Mouse (Mus musculus): Measurements from ENCODE around the gene Sh2d3c. TPM values are rescaled to one million over a fixed set of nuclear protein-coding genes. Genes with fewer than 3 reads are reported as not detected.

Sh2d3c gene
- polyA plus RNA-seq, 1 experiment from 2014 or later = 41.1 TPM

DNA sequence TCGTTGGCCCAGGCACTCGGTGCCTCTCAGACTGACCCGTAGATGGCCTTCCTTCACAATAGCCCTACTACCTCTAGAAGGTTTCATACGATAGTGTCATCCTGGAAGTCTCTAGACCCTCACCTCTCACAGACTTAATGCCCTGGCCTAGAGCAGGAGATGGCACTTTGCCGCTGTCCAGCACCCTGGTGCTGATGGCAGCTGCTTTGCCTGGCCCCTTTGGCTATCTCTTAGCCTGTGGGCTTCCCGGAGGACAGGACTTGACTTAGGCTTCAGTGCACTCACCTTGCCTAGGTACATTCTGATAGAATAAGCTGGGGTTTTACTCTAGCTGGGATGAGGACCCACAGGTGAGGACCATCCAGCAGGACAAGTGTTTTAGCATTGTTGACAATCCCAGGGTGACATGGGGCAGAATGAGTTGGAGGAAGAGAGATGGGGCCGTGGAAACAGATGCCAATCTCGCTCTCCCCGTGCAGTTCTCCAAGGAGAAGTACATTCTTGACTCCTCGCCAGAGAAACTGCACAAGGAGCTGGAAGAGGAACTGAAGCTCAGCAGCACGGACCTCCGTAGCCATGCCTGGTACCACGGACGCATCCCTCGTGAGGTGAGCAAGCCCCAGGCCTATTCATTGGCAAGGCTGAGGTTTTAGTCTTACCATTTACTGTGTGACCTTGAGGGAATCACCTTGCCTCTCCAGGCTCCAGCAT, 23.6 kb downstream of the Sh2d3c start:
- no peak for ATAC-seq (ENCODE audit: low FRiP score, low read depth)
- Histone ChIP-seq H3K36me3 (peaks cover 40% of the 10 kb centered on the region), H3K4me2 (replicated peaks) (no peak overlapping the region)

DNA sequence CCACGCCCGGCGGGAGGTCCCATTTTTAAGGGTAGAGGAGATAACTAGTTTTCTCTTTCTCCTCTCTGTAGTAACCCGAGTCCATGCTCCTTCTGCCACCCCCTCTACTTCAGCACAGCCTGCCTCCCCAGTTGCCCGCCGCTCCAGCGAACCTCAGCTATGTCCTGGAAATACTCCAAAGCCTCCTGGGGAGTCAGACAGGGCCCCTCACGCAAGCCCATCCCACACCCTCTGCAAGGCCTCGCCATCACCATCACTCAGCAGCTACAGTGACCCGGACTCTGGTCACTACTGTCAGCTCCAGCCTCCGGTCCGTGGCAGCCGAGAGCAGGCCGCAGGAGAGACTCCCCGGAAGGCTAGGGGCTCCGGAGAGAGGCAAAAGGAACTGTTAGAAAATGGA, 28.2 kb downstream of the Sh2d3c start:
- Histone ChIP-seq H3K9me3 (no peaks in the 10 kb centered on the region), H3K9ac (replicated peaks) (no peak overlapping the region), H3K4me2 (replicated peaks) (no peak overlapping the region), H3K4me1 (peaks cover 24% of the 10 kb centered on the region), H3K27ac (replicated peaks) (no peak overlapping the region), H3K36me3 (peaks cover 62% of the 10 kb centered on the region), H3K4me3 (no peak overlapping the region), H3K27me3 (peaks cover 16% of the 10 kb centered on the region)
- 93% methylated on average over 16 of the region's 16 CpGs for WGBS
- ATAC-seq (ENCODE audit: low FRiP score, low read depth) = no peak

More for the DNA sequence above, 23.6 kb downstream of the Sh2d3c start:
- Histone ChIP-seq H3K9me3 (no peaks in the 10 kb centered on the region), H3K27ac (replicated peaks) (no peak overlapping the region), H3K4me3 (no peak overlapping the region), H3K27me3 (0 out of 2 replicates have a peak, but pooled peaks cover 9% of the 10 kb centered on the region), H3K9ac (replicated peaks) (no peak overlapping the region), H3K4me1 (peaks cover 32% of the 10 kb centered on the region)
- WGBS = 83% methylated on average over 15 of the region's 15 CpGs

DNA sequence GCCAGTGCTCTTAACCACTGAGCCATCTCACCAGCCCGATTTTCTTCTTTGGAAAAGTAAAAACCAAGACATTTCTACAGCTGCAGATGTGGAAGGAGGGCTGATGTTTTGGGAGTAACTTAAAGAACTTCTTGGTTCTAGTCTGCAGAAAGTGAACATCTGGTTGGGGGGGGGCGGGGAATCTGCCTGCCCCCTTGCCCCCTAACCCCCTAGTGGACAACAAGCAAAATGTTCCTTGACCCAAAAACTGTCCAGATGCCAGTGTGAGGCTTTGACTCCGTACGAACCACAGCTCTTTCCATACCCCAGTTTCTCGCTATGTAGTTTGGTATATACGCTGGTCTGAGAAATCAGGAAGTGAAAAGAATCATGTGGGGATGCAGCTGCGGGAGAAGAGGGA, 29.3 kb downstream of the Sh2d3c start:
- no peak for ATAC-seq (ENCODE audit: low FRiP score, low read depth)
- 77% methylated on average over 7 of the region's 7 CpGs for WGBS
- Histone ChIP-seq H3K9me3 (no peaks in the 10 kb centered on the region), H3K4me3 (no peak overlapping the region), H3K36me3 (peaks cover 69% of the 10 kb centered on the region), H3K4me1 (peaks cover 24% of the 10 kb centered on the region), H3K9ac (replicated peaks) (no peak overlapping the region), H3K27me3 (peaks cover 16% of the 10 kb centered on the region), H3K27ac (replicated peaks) (peak overlapping the region; percentile 75), H3K4me2 (replicated peaks) (peak overlapping the region; percentile 51; the same call in 1 of the 2 replicates)

DNA sequence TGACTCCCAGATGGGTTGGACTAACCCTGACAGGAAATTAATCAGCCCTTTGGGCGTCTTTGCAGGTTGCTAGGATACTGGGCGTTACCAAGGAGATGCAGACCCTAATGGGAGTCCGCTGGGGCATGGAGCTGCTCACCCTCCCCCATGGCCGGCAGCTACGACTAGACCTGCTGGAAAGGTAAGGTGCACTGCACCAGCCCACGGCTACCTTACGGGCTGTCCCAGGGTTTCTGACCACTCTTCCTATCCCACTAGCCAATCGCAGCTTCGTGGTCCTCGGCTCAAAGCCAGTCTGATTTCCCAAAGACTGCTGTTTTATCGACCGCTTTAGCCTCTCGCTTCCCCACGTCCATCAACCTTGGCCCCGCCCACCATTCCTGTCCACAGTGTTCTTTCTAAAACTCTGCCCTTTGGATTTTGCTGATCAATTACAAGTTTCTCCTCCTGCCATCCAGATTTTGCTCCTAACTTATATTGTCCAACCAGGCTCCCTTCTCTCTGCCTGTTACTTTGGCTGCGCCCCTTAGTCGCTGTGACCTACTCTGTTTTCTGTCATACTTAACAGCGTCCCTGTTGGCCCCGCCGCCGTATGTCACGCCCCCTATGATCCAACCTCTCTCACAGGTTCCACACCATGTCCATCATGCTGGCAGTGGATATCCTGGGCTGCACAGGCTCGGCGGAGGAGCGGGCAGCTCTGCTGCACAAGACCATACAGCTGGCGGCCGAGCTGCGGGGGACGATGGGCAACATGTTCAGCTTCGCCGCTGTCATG, 30.2 kb downstream of the Sh2d3c start:
- peak overlapping the region; percentile 75 for H3K27ac ChIP-seq (replicated peaks)
- peak overlapping the region; percentile 51 for H3K4me2 ChIP-seq (replicated peaks)
- peaks cover 60% of the 10 kb centered on the region for H3K36me3 ChIP-seq
- peaks cover 24% of the 10 kb centered on the region for H3K4me1 ChIP-seq
- peak overlapping the region; percentile 37 for H3K4me3 ChIP-seq
- H3K9ac ChIP-seq (replicated peaks) = peak overlapping the region; percentile 49
- 9% methylated on average over 31 of the region's 31 CpGs for WGBS
- peak; percentile 86 for ATAC-seq (ENCODE audit: low FRiP score, low read depth)
- no peaks in the 10 kb centered on the region for H3K9me3 ChIP-seq
- H3K27me3 ChIP-seq = peaks cover 16% of the 10 kb centered on the region

DNA sequence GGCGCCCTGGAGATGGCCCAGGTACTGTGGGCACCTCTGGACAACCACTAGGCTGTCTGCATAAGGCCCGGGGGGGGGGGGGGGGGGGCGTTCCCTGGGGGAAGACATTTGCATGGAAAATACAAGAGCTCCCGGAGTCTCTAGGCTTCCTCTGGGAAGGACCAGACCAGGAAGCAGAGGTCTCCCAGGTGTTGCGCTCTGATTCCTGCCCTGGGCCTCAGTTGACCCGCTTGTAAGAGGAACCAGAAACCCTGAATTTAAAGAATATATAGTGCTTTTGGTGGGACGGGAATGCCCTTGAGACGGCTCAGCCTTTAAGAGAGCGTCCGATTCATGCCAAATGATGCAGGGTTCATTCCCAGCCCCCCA, 30.8 kb downstream of the Sh2d3c start:
- Histone ChIP-seq H3K9me3 (no peaks in the 10 kb centered on the region), H3K4me1 (peaks cover 25% of the 10 kb centered on the region), H3K4me3 (peak overlapping the region; percentile 37), H3K27ac (replicated peaks) (peak overlapping the region; percentile 75), H3K36me3 (peaks cover 54% of the 10 kb centered on the region), H3K4me2 (replicated peaks) (peak overlapping the region; percentile 51), H3K9ac (replicated peaks) (peak overlapping the region; percentile 49), H3K27me3 (peaks cover 16% of the 10 kb centered on the region)
- ATAC-seq (ENCODE audit: low FRiP score, low read depth) = no peak
- 18% methylated on average over 8 of the region's 10 CpGs for WGBS

DNA sequence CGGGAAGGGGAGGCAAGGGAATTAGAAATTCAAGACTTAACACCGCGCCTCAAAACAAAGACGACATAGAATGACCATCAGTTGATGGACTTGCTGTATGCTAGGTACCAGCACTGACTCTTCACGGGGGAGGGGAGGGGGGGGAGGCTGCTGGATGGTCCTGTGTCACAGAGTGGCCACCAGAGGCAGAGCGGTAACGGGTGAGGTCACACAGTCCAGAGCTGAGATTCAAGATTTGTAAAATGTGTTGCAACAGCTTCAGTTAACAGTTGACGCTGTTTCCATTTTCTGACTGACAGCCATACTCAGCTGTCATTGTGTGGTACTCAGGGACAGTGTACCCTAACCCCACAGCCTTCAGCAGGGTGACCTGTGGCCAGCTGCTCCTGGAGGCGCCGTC, 31.3 kb downstream of the Sh2d3c start:
- peak overlapping the region; percentile 51 for H3K4me2 ChIP-seq (replicated peaks)
- no peaks in the 10 kb centered on the region for H3K9me3 ChIP-seq
- peak overlapping the region; percentile 75; the same call in 1 of the 2 replicates for H3K27ac ChIP-seq (replicated peaks)
- H3K4me3 ChIP-seq = peak overlapping the region; percentile 37; the same call in 1 of the 2 replicates
- H3K27me3 ChIP-seq = peaks cover 16% of the 10 kb centered on the region
- peak overlapping the region; percentile 1; the same call in 1 of the 2 replicates for H3K9ac ChIP-seq (replicated peaks)
- 62% methylated on average over 10 of the region's 10 CpGs for WGBS
- no peak for ATAC-seq (ENCODE audit: low FRiP score, low read depth)
- H3K36me3 ChIP-seq = peaks cover 49% of the 10 kb centered on the region
- H3K4me1 ChIP-seq = peaks cover 26% of the 10 kb centered on the region

DNA sequence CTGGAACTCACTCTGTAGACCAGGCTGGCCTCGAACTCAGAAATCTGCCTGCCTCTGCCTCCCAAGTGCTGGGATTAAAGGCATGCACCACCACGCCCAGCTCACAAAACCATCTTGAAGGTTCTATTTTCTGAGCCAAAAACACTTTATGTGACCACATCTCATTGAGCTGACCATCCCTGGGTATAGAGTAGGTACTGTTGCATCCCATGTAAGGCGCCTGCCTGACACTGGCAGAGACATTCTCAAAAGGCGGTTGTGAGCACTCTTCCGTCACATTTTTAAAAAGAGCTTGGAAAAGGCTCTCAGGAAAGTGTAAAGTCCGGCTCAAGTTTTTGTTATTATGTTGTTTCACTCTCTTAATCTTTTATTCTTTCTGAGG, 35.8 kb downstream of the Sh2d3c start:
- H3K4me2 ChIP-seq (replicated peaks) = peak overlapping the region; percentile 35
- peak overlapping the region; percentile 69 for H3K4me3 ChIP-seq
- ATAC-seq (ENCODE audit: low FRiP score, low read depth) = peak; percentile 50
- peaks cover 16% of the 10 kb centered on the region for H3K4me1 ChIP-seq
- no peak overlapping the region for H3K9ac ChIP-seq (replicated peaks)
- no peak overlapping the region for H3K27ac ChIP-seq (replicated peaks)
- H3K27me3 ChIP-seq = peaks cover 16% of the 10 kb centered on the region
- 31% methylated on average over 6 of the region's 6 CpGs for WGBS
- peaks cover 40% of the 10 kb centered on the region for H3K36me3 ChIP-seq
- H3K9me3 ChIP-seq = no peaks in the 10 kb centered on the region

DNA sequence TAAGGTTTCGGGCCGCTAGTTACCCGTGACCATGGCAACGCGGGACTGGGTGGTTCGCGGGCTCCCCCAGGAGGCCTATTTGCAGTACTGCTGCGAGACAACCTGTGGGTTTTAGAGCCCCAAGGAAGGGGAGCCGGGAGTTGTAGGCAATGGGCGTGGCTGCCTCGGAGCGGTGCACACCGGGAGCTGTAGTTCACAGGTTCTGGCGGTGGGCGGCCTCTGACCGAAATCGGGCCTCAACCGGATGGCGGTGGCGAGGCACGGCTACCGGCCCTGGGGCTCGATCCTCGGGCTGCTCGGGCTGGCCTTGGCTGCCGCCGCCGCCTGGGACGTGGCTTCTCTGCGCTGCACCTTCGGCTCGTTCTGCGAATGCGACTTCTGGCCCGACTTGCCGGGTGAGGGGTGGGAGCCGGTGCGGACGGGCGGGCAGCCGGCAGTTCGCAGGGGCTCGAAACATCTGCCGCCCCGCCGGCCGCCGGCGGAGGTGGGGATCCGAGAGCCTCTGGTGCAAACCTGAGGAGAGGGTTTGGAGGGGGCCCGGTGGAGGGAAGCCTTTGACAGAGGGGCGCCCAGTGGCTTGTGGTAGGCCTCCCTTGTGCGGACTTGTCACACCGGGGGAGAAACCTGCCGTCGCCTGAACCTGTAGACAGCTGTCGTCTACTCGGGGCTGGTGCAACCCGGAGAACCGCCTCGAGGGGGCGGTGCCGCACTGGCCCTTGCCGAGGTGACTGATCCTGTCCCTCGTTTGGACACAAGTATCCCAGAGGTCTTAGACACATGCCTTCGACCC, 36.4 kb downstream of the Sh2d3c start, which contains the start of gene Tor2a:
TSS of gene Tor2a (plus strand) at position 179 of the 790 bp plus-strand sequence.
- peak within 1 kb of the TSS; percentile 69 for H3K4me3 ChIP-seq
- H3K4me2 ChIP-seq (replicated peaks) = peak within 1 kb of the TSS; percentile 56
- no peaks in the 10 kb centered on the region for H3K9me3 ChIP-seq
- peak within 1 kb of the TSS; percentile 77 for H3K9ac ChIP-seq (replicated peaks)
- under 1% methylated on average over 66 of the region's 66 CpGs for WGBS
- ATAC-seq (ENCODE audit: low FRiP score, low read depth) = peak; percentile 91
- H3K27me3 ChIP-seq = peaks cover 14% of the 10 kb centered on the region
- H3K27ac ChIP-seq (replicated peaks) = peak within 1 kb of the TSS; percentile 87
- H3K4me1 ChIP-seq = peaks cover 10% of the 10 kb centered on the region
- H3K36me3 ChIP-seq = peaks cover 46% of the 10 kb centered on the region

DNA sequence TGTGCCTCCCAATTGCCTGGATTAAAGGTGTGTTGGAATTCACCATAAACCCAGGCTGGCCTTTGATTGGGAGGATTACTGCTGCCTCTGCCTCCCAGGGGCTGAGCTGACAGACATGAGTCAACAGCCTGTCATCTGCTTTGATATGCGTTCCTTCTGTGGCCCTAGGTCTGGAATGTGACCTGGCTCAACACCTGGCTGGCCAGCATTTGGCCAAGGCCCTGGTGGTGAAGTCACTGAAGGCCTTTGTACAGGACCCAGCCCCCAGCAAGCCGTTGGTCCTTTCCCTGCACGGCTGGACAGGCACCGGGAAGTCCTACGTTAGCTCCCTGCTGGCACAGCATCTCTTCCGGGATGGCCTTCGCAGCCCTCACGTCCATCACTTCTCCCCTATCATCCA, 37.6 kb downstream of the Sh2d3c start:
- H3K27ac ChIP-seq (replicated peaks) = no peak overlapping the region
- H3K36me3 ChIP-seq = peaks cover 43% of the 10 kb centered on the region
- H3K4me3 ChIP-seq = no peak overlapping the region
- H3K9ac ChIP-seq (replicated peaks) = 0 out of 2 replicates have a peak overlapping the region, but pooled peaks have one; percentile 15
- ATAC-seq (ENCODE audit: low FRiP score, low read depth) = no peak
- WGBS = 80% methylated on average over 8 of the region's 8 CpGs
- peaks cover 1% of the 10 kb centered on the region; the same call in 1 of the 2 replicates for H3K27me3 ChIP-seq
- no peak overlapping the region for H3K4me2 ChIP-seq (replicated peaks)
- H3K9me3 ChIP-seq = no peaks in the 10 kb centered on the region
- H3K4me1 ChIP-seq = peaks cover 9% of the 10 kb centered on the region

DNA sequence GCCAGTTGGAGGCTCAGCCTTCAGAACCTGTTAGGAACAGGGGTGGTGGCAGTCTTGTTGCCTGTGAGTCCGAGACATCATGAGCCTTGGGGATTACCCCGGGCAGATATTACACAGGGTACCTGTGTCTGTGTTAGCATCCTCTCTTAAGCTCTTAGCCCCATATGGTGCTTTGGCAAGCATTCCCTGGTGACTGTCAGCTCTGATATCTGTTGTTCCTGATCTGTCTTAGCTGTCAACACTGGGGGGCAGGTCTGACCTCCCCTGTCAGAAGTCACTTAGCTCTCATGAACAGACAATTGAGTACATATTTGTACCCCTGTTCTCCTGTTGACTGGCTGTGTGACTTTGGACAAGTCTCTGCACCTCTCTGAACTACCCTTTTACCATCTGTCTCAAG, 38.1 kb downstream of the Sh2d3c start:
- no peak overlapping the region for H3K4me2 ChIP-seq (replicated peaks)
- no peak overlapping the region for H3K4me3 ChIP-seq
- peaks cover 9% of the 10 kb centered on the region for H3K4me1 ChIP-seq
- H3K9ac ChIP-seq (replicated peaks) = 0 out of 2 replicates have a peak overlapping the region, but pooled peaks have one; percentile 15
- no peaks in the 10 kb centered on the region for H3K9me3 ChIP-seq
- ATAC-seq (ENCODE audit: low FRiP score, low read depth) = no peak
- peaks cover 40% of the 10 kb centered on the region for H3K36me3 ChIP-seq
- no peaks in the 10 kb centered on the region; the same call in 1 of the 2 replicates for H3K27me3 ChIP-seq
- H3K27ac ChIP-seq (replicated peaks) = no peak overlapping the region
- WGBS = 90% methylated on average over 2 of the region's 2 CpGs

DNA sequence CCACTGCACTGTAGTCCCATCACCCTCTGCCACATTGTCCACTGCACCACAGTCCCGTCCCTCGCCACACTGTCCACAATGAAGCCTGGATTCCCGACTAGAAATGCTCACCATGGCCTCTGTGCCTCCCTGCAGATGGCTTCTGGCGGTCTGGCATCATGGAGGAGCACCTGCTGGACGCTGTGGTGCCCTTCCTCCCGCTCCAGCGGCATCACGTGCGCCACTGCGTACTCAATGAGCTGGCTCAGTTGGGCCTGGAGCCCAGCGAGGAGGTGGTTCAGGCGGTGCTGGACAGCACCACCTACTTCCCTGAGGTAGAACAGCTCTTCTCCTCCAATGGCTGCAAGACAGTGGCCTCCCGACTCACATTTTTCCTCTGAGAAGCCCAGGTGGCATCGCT, 40.5 kb downstream of the Sh2d3c start:
- H3K27ac ChIP-seq (replicated peaks) = no peak overlapping the region
- no peak overlapping the region for H3K9ac ChIP-seq (replicated peaks)
- no peak overlapping the region for H3K4me2 ChIP-seq (replicated peaks)
- H3K4me3 ChIP-seq = no peak overlapping the region
- no peaks in the 10 kb centered on the region; the same call in 1 of the 2 replicates for H3K27me3 ChIP-seq
- peaks cover 29% of the 10 kb centered on the region for H3K36me3 ChIP-seq
- no peak for ATAC-seq (ENCODE audit: low FRiP score, low read depth)
- 91% methylated on average over 14 of the region's 14 CpGs for WGBS
- no peaks in the 10 kb centered on the region for H3K9me3 ChIP-seq
- H3K4me1 ChIP-seq = peaks cover 9% of the 10 kb centered on the region
